Mouse (Mus musculus) neutrophil, adult 59 days (primary cell): ENCODE measurements around the gene AC124108.1. TPM values are rescaled to one million over a fixed set of nuclear protein-coding genes. Genes with fewer than 3 reads are reported as not detected.

Experiments used
- total RNA-seq, 2 experiments: library from RNA; stranded (reverse); gene quantifications; 1 replicate in 1 of 2; 2 replicates in 1 of 2; pipeline ENCODE4 v1.2.4; 2023

The AC124108.1 gene
- not detected for total RNA-seq

DNA sequence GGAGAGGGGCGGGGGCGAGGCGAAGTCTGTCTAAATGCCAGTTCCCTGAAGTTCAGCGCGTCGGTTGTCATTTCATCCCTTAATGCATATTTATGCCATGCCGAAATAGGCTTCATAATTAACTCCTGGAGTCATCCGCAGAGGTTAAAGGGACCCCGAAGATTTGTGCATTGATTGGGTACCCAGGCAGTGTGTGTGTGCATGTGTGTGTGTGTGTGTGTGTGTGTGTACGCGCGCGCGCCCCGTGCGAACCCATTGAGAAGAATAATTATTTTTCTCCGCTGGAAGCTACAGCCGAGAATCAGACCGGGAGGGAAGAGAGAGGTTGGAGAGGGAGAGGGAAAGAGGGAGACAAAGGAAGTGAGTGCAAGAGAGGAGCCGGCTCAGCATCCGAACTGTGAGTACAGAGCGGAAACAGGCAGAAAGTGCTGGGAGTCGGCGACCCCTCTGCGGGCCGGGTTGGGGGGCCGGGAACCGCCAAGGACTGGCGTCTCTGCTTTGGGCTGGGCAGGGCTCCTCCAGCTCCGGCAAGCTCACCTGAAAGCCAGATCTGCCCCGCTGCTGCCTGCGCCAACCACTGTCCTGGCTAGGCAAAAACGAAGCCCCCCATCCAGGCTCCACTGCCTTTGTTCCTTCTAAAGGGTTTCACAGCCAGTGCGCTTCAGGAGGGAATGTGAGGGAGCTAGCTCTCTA is at the start of gene AC124108.1, which contains the start of gene Lemd1:
Gene AC124108.1, plus strand, starts transcription at position 365 of the 693 bp plus-strand sequence.
Gene Lemd1, plus strand, starts transcription at position 339 of the 693 bp plus-strand sequence.

DNA sequence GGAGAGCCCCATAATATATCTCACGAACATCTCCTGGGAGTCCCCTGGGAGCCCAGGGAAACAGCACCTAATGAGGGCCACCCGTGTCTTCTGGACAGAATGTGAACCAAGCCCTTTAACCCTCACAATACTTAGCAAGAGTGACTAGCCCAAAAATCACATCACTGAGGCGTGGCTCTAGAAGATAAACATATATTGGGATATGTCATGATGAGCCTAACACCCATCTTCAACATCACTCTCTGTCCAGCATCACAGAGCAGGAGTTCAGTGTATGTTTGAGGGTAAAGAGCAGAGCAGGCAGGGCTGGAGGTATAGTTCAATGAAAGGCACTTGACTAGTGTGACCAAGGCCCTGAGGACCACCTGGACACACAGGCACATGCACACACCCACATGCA is 38.4 kb downstream of the AC124108.1 start, which contains the start of gene Gm10188:
Gene Gm10188, minus strand, starts transcription at position 101 of the 400 bp plus-strand sequence.

Other genes with a start within 250 kb of the AC124108.1 start
- gene Slc45a3, start 228.5 kb upstream of the AC124108.1 start, total RNA-seq: under 1 TPM; 0.27 to 0.64 TPM
- gene Elk4, start 183.8 kb upstream of the AC124108.1 start, total RNA-seq: 10 to 100 TPM; 92.8 to 97.9 TPM
- under 1 TPM in 1 of 2 experiments, not detected in 1; 0.51 TPM for gene Mfsd4a, start 123.4 kb upstream of the AC124108.1 start, total RNA-seq
- under 1 TPM; 0.27 to 0.37 TPM for gene Cdk18, start 51.8 kb upstream of the AC124108.1 start, total RNA-seq
- gene Lemd1, start within 50 bp of the AC124108.1 start, total RNA-seq: not detected
- gene Gm10188, start 38.3 kb downstream of the AC124108.1 start, total RNA-seq: not detected
- not detected for gene Klhdc8a, start 107.2 kb downstream of the AC124108.1 start, total RNA-seq
- gene Nuak2, start 124.7 kb downstream of the AC124108.1 start, total RNA-seq: 10 to 100 TPM; 47.2 to 47.7 TPM
- 10 to 100 TPM; 12.3 to 13.5 TPM for gene Tmcc2, start 199.8 kb downstream of the AC124108.1 start, total RNA-seq
- gene Dstyk, start 226.1 kb downstream of the AC124108.1 start, total RNA-seq: 10 to 100 TPM; 38.8 to 43.2 TPM